Mouse (Mus musculus) splenic B cell, adult 2 months (primary cell): Measurements from ENCODE around the gene Slc6a3.

Source experiments
- DNase-seq: peaks from one replicate; pipeline ENCODE4 v3.0.0-alpha.2; 2011; ENCODE audit warnings: low read depth, low spot score
- H3K27me3 ChIP-seq: 2 replicates; pipeline ENCODE4 v1.6.1; 2012; ENCODE audit warnings: mild to moderate bottlenecking, low read length, moderate library complexity, mixed read lengths; ENCODE audit not compliant: control insufficient read depth, poor library complexity, insufficient read depth, severe bottlenecking
- H3K36me3 ChIP-seq: 2 replicates; pipeline ENCODE4 v1.6.1; 2012; ENCODE audit warnings: mild to moderate bottlenecking, low read length, moderate library complexity, mixed read lengths; ENCODE audit not compliant: control insufficient read depth, poor library complexity, insufficient read depth, severe bottlenecking

Gene Slc6a3

GRCm38 (mm10) chr13:73516886-73517285 lies 19.7 kb upstream of the Slc6a3 start:
- Histone ChIP-seq H3K27me3 (no peaks in the 10 kb centered on the region), H3K36me3 (peaks cover 11% of the 10 kb centered on the region)
- no peak for DNase-seq

DNA sequence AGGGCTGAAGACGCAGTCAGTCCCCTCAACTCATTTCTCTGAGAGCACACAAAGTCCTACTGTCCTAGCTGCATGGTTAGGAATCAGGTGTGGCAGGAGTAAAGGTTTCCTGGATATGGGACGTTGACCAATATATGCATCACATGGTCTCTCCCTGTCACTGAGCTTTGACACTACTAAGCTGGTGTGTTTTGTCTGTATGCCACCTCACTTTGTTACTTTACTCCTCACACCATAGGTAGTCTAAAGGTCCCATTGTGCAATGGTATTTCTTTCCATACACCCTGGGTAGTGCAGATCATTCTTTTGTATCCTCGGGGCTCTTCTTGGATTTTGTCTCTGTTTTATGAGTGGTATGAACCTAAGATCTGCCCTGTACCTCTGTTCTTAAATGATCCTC lies 2.8 kb upstream of the Slc6a3 start:
- Histone ChIP-seq H3K27me3 (no peaks in the 10 kb centered on the region), H3K36me3 (no peaks in the 10 kb centered on the region)
- DNase-seq, result no peak

DNA sequence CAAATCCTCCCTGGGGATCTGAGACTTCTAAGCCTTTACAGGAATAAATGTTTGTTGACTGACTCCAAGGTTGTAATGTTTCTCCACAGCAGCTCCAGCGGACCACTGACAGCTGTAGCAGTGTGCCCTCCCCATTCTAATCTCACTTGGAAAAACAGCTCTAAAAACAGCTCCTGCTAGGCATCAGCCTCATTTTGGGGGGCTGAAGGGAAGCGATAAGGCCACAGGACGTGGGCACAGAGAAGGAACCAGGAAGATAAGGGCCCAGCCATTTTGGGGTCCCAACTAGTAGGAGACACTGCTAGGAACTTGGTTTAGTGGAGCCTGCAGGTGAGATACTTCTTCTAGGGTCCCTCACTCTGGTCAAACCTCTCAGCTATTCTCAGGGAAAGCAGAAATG lies 1.3 kb upstream of the Slc6a3 start:
- no peaks in the 10 kb centered on the region for H3K36me3 ChIP-seq
- DNase-seq, result no peak
- no peaks in the 10 kb centered on the region for H3K27me3 ChIP-seq

- H3K36me3 ChIP-seq, result no peaks in the 10 kb centered on the region
- no peaks in the 10 kb centered on the region for H3K27me3 ChIP-seq
- no peak for DNase-seq
Measured at GRCm38 (mm10) chr13:73536824-73537223, 277 bp downstream of the Slc6a3 start.

DNA sequence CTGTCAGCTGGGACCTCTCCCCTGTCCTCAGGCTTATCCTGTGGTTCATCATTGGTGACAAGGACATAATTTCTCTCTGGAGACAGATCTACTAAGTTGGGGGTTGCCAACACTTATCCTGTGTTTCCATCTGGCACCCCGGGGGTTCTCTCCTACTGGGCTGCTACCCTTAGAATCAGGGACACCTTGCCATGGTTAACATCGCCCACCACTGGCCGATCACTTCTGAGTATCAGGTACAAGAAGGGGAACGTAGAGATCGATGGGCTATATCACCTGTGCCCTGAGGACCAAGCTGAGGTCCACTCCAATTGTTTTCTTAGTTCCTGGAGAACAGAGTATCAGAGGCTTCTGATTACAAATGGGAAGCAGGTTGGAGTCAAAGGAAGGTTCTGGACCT lies 27.7 kb downstream of the Slc6a3 start:
- no peaks in the 10 kb centered on the region for H3K27me3 ChIP-seq
- H3K36me3 ChIP-seq, result no peaks in the 10 kb centered on the region
- DNase-seq, result no peak

GRCm38 (mm10) chr13:73575051-73575450 lies 38.5 kb downstream of the Slc6a3 start:
- DNase-seq, result no peak
- Histone ChIP-seq H3K36me3 (no peaks in the 10 kb centered on the region), H3K27me3 (no peaks in the 10 kb centered on the region)

- H3K36me3 ChIP-seq, result no peaks in the 10 kb centered on the region
- DNase-seq, result no peak
- H3K27me3 ChIP-seq, result peaks cover under 1% of the 10 kb centered on the region; the same call in 1 of the 2 replicates
Measured at GRCm38 (mm10) chr13:73577277-73577676, 40.7 kb downstream of the Slc6a3 start.

- DNase-seq, result no peak
- no peaks in the 10 kb centered on the region for H3K27me3 ChIP-seq
- H3K36me3 ChIP-seq, result no peaks in the 10 kb centered on the region
Measured at GRCm38 (mm10) chr13:73591488-73591887, 54.9 kb downstream of the Slc6a3 start.

GRCm38 (mm10) chr13:73592546-73592945 lies 56.0 kb downstream of the Slc6a3 start:
- Histone ChIP-seq H3K27me3 (no peaks in the 10 kb centered on the region), H3K36me3 (no peaks in the 10 kb centered on the region)
- DNase-seq, result no peak

GRCm38 (mm10) chr13:73596276-73596675 lies 59.7 kb downstream of the Slc6a3 start:
- no peak for DNase-seq
- H3K27me3 ChIP-seq, result no peaks in the 10 kb centered on the region
- no peaks in the 10 kb centered on the region for H3K36me3 ChIP-seq

DNA sequence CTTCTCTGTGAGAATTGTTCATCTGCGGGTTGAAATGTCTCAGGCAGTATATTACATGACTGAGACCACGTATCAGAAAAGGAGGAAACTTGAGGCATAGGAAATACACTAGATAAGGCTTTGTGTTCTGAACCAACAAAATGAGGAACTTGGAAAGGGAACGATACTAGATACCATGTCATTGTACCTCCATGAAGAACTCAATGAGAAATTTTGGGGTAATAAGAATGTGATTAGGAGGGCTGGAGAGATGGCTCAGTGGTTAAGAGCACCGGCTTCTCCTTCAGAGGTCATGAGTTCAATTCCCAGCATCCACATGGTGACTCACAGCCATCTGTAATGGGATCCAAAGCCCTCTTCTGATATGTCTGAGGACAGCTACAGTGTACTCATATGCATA lies 63.7 kb downstream of the Slc6a3 start:
- no peaks in the 10 kb centered on the region for H3K36me3 ChIP-seq
- DNase-seq, result peak; percentile 16

DNA sequence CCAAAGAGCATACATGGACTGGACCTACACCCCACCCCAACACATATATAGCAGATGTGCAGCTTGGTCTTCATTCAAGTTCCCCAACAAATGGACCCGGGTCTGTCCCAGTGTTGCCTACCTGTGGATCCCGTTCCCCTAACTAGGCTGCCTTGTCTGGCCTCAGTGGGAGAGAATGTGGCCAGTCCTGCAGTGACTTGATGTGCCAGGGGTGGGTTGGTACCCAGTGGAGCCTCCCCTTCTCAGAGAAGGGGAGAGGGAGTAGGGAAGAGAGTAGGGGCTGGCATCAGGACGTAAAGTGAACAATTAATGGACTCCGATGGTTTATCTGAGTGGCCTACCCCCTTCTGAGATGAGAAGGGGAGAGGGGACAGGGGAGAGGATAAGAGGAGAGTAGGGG lies 66.5 kb downstream of the Slc6a3 start:
- DNase-seq, result no peak
- no peaks in the 10 kb centered on the region; the same call in 1 of the 2 replicates for H3K36me3 ChIP-seq

More for the DNA sequence above, 63.7 kb downstream of the Slc6a3 start:
- H3K27me3 ChIP-seq, result no peaks in the 10 kb centered on the region

GRCm38 (mm10) chr13:73603522-73604155 lies 67.1 kb downstream of the Slc6a3 start, which contains the start of gene Clptm1l:
TSS of gene Clptm1l (plus strand) at chr13:73604006.
- H3K36me3 ChIP-seq, result no peaks in the 10 kb centered on the region; the same call in 1 of the 2 replicates
- peak; percentile 94 for DNase-seq

More for the DNA sequence above, 66.5 kb downstream of the Slc6a3 start:
- H3K27me3 ChIP-seq, result no peaks in the 10 kb centered on the region

DNA sequence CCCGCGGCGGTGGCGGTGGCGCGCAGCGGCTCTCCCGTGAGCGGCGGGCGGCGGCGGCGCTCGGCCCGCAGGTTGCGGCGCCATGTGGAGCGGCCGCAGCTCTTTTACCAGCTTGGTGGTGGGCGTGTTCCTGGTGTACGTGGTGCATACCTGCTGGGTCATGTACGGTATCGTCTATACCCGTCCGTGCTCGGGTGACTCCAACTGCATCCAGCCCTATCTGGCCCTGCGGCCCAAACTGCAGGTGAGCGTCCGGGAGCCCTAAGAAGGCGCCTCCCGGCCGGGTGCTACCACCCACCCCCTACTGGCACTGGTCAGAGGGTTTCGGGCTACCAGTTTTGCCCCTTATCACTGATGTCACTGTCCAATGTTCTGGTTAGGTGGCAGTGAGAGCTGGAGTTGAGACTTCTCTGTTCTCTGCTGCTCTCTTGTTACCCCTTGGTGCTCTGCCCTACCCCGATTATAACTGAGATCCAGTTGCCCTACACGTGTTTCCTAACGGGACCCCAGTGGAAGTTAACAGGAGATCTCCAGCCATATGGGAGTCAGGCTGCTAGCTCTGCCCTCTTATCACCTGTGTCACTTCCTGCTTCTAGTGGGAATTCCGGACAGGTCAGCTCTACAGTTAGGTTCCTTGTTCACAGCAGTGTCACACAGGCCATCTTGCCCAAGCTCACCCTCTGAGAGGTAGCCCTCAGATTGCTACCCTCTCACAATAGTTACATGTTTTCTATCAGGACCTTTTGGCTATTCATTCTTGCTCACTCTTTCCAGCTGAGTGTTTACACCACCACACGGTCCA lies 67.8 kb downstream of the Slc6a3 start:
- Histone ChIP-seq H3K36me3 (peaks cover 2% of the 10 kb centered on the region), H3K27me3 (no peaks in the 10 kb centered on the region)
- DNase-seq, result no peak

More at GRCm38 (mm10) chr13:73603522-73604155, 67.1 kb downstream of the Slc6a3 start, which contains the start of gene Clptm1l:
- no peaks in the 10 kb centered on the region for H3K27me3 ChIP-seq

DNA sequence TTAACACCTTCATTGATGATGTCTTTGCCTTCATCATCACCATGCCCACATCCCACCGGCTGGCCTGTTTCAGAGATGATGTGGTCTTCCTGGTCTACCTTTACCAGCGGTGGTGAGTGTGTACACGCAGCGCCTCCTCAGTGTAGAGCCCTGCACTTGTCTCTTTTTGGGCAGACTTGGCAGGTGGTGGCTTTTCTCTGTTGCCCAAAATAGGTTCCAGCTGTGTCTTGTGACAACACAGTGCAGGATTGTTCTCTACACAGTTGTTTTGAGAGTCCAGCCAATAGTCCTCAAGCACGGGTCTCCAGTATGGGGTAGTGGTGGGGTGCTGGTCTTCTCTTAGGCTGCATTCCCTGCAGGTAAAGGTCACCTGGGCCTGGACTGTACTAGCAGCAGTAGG lies 81.9 kb downstream of the Slc6a3 start:
- DNase-seq, result no peak
- Histone ChIP-seq H3K27me3 (no peaks in the 10 kb centered on the region), H3K36me3 (peaks cover 8% of the 10 kb centered on the region)
